Mouse (Mus musculus) gastrocnemius, adult 2 months (tissue): ENCODE results near the gene Klk7. TPM values are rescaled to one million over a fixed set of nuclear protein-coding genes. Genes with fewer than 3 reads are reported as not detected.

Experiments
- DNase-seq: peaks from one replicate; pipeline ENCODE4 v3.0.0; 2022
- H3K27ac ChIP-seq: fragments of 200-600 bp; 2 replicates; pipeline ENCODE4 v1.8.1; 2022; ENCODE audit warnings: mild to moderate bottlenecking
- H3K4me3 ChIP-seq: fragments of 200-600 bp; 2 replicates; pipeline ENCODE4 v1.8.1; 2022; ENCODE audit warnings: mild to moderate bottlenecking, moderate library complexity
- CTCF ChIP-seq: fragments of 200-600 bp; IDR thresholded peaks from 2 replicates; pipeline ENCODE4 v1.8.1; 2022; ENCODE audit warnings: antibody characterized with exemption, mild to moderate bottlenecking, moderate library complexity
- intact Hi-C: fragments of 180-260 bp; cut with DNase I; formaldehyde crosslinking; loops from one replicate; pipeline ENCODE4 v1.15.1; 2025
- total RNA-seq, 2 experiments: library from RNA; stranded (reverse); gene quantifications; 2 replicates each; pipeline ENCODE4 v1.2.3; 2021

Gene Klk7
- total RNA-seq, 2 experiments from 2014 or later, result not detected

GRCm38 (mm10) chr7:43815211-43815610, 4.1 kb downstream of the Klk7 start:
- Histone ChIP-seq H3K27ac (no peak overlapping the region), H3K4me3 (no peak overlapping the region)
- no peak for DNase-seq
- intact Hi-C loops, result no loop called here
- TF ChIP-seq CTCF, result no peak

GRCm38 (mm10) chr7:43816746-43817145, 5.7 kb downstream of the Klk7 start:
- H3K27ac ChIP-seq, result no peak overlapping the region
- DNase-seq, result no peak
- intact Hi-C loops, result no loop called here
- TF ChIP-seq CTCF, result no peak
- no peak overlapping the region for H3K4me3 ChIP-seq

- intact Hi-C loops, result no loop called here
- no peak overlapping the region for H3K27ac ChIP-seq
- no peak for TF ChIP-seq CTCF
- no peak overlapping the region for H3K4me3 ChIP-seq
- DNase-seq, result no peak
These were observed 10.5 kb downstream of the Klk7 start for GRCm38 (mm10) chr7:43821581-43821980.

GRCm38 (mm10) chr7:43824199-43824598, 13.1 kb downstream of the Klk7 start, which contains the start of gene Klk6:
Gene Klk6, plus strand, starts transcription at chr7:43824499.
- H3K27ac ChIP-seq, result no peak within 1 kb of the TSS
- no peak for DNase-seq
- no peak within 1 kb of the TSS for H3K4me3 ChIP-seq
- no peak for TF ChIP-seq CTCF
- intact Hi-C loops, result no loop called here

GRCm38 (mm10) chr7:43826056-43826455, 15.0 kb downstream of the Klk7 start:
- DNase-seq, result no peak
- intact Hi-C loops, result no loop called here
- Histone ChIP-seq H3K4me3 (no peak overlapping the region), H3K27ac (no peak overlapping the region)
- TF ChIP-seq CTCF, result no peak

GRCm38 (mm10) chr7:43827706-43828105, 16.6 kb downstream of the Klk7 start:
- no peak for TF ChIP-seq CTCF
- H3K4me3 ChIP-seq, result no peak overlapping the region
- no peak for DNase-seq
- no peak overlapping the region for H3K27ac ChIP-seq
- intact Hi-C loops, result no loop called here

GRCm38 (mm10) chr7:43829006-43829405, 17.9 kb downstream of the Klk7 start:
- intact Hi-C loops, result no loop called here
- Histone ChIP-seq H3K27ac (no peak overlapping the region), H3K4me3 (no peak overlapping the region)
- no peak for TF ChIP-seq CTCF
- DNase-seq, result no peak

- intact Hi-C loops, result no loop called here
- no peak for TF ChIP-seq CTCF
- no peak within 1 kb of the TSS for H3K4me3 ChIP-seq
- DNase-seq, result no peak
- no peak within 1 kb of the TSS for H3K27ac ChIP-seq
These were observed 30.6 kb downstream of the Klk7 start, which contains the start of gene Klk5 for GRCm38 (mm10) chr7:43841701-43842100. Gene Klk5, plus strand, starts transcription at chr7:43841971.

GRCm38 (mm10) chr7:43843801-43844200, 32.7 kb downstream of the Klk7 start:
- no peak for DNase-seq
- intact Hi-C loops, result no loop called here
- Histone ChIP-seq H3K4me3 (no peak overlapping the region), H3K27ac (no peak overlapping the region)
- no peak for TF ChIP-seq CTCF

- intact Hi-C loops, result no loop called here
- DNase-seq, result no peak
- Histone ChIP-seq H3K27ac (no peak overlapping the region), H3K4me3 (no peak overlapping the region)
- no peak for TF ChIP-seq CTCF
These were observed 40.5 kb downstream of the Klk7 start for GRCm38 (mm10) chr7:43851616-43852015.

- no peak for TF ChIP-seq CTCF
- no peak overlapping the region for H3K4me3 ChIP-seq
- no peak overlapping the region for H3K27ac ChIP-seq
- intact Hi-C loops, result no loop called here
- no peak for DNase-seq
These were observed 43.7 kb downstream of the Klk7 start for GRCm38 (mm10) chr7:43854642-43855380.

- H3K27ac ChIP-seq, result no peak overlapping the region
- DNase-seq, result no peak
- intact Hi-C loops, result no loop called here
- TF ChIP-seq CTCF, result no peak
- no peak overlapping the region for H3K4me3 ChIP-seq
These were observed 44.6 kb downstream of the Klk7 start for GRCm38 (mm10) chr7:43855709-43856108.

- DNase-seq, result no peak
- Histone ChIP-seq H3K4me3 (no peak overlapping the region), H3K27ac (no peak overlapping the region)
- intact Hi-C loops, result no loop called here
- no peak for TF ChIP-seq CTCF
These were observed 45.2 kb downstream of the Klk7 start for GRCm38 (mm10) chr7:43856307-43856706.

GRCm38 (mm10) chr7:43857501-43857900, 46.4 kb downstream of the Klk7 start:
- DNase-seq, result no peak
- Histone ChIP-seq H3K4me3 (no peak overlapping the region), H3K27ac (no peak overlapping the region)
- intact Hi-C loops, result no loop called here
- TF ChIP-seq CTCF, result no peak
